In the genomic region with DNA sequence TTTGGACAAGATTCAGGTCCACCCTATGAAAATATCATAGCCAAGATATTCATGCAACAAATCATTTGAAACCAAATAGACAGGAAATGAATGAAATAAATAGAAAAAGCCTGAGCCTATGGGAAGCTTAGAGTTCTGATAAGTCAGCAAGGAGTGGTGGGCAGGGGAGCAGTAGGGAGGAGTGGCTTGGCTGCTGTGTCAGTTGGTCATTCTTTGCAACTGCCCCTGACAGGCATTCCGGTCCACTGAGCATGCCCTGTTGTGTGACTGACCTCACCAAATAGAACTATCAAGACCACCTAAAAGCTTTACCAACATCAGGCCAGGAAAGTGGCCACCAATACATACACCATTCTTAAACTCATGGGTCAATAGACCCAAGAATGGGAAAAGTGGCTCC, we compare ENCODE assay signal across 26 mouse cellular contexts. TPM values are rescaled to one million over a fixed set of nuclear protein-coding genes. Genes with fewer than 3 reads are reported as not detected.
"Had no signal": no experiment of that assay in that cellular context is flagged by ENCODE, and none has a peak within 500 bp of the region (broad histone marks: within the 10 kb centered on the region; RNA-seq: fewer than 3 reads in every experiment).

A gene (plus strand): TSS at position 301 of the 400 bp plus-strand sequence.

- H3K4me3 ChIP-seq: neural tube, embryonic 12.5 days; neural tube, embryonic 13.5 days; neural tube, embryonic 15.5 days; stomach, embryonic 15.5 days had no signal

- H3K27me3 ChIP-seq: neural tube, embryonic 12.5 days; neural tube, embryonic 13.5 days; neural tube, embryonic 15.5 days; stomach, embryonic 15.5 days had no signal

- H3K27ac ChIP-seq: neural tube, embryonic 12.5 days; neural tube, embryonic 13.5 days; neural tube, embryonic 15.5 days; stomach, embryonic 15.5 days; stomach, postnatal 0 days had no signal

- H3K4me1 ChIP-seq: neural tube, embryonic 12.5 days; neural tube, embryonic 13.5 days; neural tube, embryonic 15.5 days; stomach, embryonic 15.5 days had no signal

- H3K9me3 ChIP-seq: neural tube, embryonic 12.5 days; neural tube, embryonic 13.5 days; neural tube, embryonic 15.5 days; stomach, embryonic 15.5 days had no signal

- DNase-seq: retina, postnatal 1 day; right cerebral cortex, adult 18-20 months; right cerebral cortex, postnatal 14 days; right cerebral cortex, postnatal 25 days; right cerebral cortex, postnatal 4 days; spleen, adult 18-20 months; thymus, adult 18-20 months; thymus, adult 2 months; thymus, postnatal 14 days; thymus, postnatal 25 days; thymus, postnatal 36 days; thymus, postnatal 4 days had no signal

- H3K36me3 ChIP-seq: neural tube, embryonic 12.5 days; neural tube, embryonic 13.5 days; neural tube, embryonic 15.5 days; stomach, embryonic 15.5 days had no signal

RNA-seq across cellular contexts. Expression of the gene that starts here (rescaled TPM):
- total RNA-seq: neutrophil, adult 5-6 weeks had no signal
- polyA plus RNA-seq: neural tube, embryonic 11.5 days; neural tube, embryonic 12.5 days; neural tube, embryonic 13.5 days; neural tube, embryonic 14.5 days; neural tube, embryonic 15.5 days; small intestine, adult 2 months; spleen, adult 2 months; stomach, embryonic 14.5 days; stomach, embryonic 15.5 days; stomach, embryonic 16.5 days; stomach, postnatal 0 days; thymus, postnatal 0 days; urinary bladder, adult 2 months had no signal
